Mouse (Mus musculus): ENCODE data around the gene Slc44a5. TPM values are rescaled to one million over a fixed set of nuclear protein-coding genes. Genes with fewer than 3 reads are reported as not detected.
"Not testable (repeated sequence)": the region's sequence is repeated elsewhere in the genome, so short reads cannot be mapped to it uniquely, and the experiment has no call there.

Gene Slc44a5
- polyA plus RNA-seq, 1 experiment: 0.11 TPM

DNA sequence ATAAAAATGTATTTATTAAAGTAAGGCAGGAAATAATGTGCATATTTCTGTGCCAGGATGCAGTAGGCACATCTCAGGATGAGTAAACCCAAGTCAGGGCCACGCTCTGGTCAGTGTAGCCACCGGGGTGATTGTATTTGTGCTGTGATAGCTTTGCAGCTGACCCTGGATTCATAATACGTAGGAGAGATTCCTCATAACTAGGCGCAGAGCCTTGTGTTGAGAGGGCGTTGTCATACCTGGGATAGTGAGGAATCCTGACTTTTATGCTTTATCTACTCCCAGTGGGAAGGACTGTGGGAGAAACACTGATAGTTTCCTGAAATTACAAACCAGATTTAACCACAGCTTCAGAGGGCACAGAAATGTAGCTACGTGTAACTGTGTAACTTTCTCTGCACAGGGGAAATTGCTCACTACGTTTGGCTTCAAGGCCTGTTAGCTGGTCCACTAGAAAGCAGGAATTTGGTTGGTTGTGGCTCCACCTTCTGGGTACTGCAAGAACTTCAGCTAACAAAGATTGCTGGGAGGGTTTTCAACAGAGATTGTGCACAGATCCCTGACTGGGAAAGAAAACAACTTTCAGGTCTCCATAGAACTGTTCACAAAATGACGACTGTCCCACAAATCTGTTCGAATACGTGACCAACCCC is 253.0 kb downstream of the Slc44a5 start:
- Histone ChIP-seq H3K36me3 (ENCODE audit: control insufficient read depth, insufficient read depth, low read length) (no peaks in the 10 kb centered on the region), H3K27ac (ENCODE audit: insufficient read depth, low read length) (no peak overlapping the region), H3K4me3 (ENCODE audit: extremely low read depth, insufficient read depth, insufficient read length) (no peak overlapping the region), H3K4me1 (ENCODE audit: control insufficient read depth, insufficient read depth, insufficient read length) (no peaks in the 10 kb centered on the region), H3K27me3 (ENCODE audit: control insufficient read depth, insufficient read depth, low read length) (no peaks in the 10 kb centered on the region)
- DNase-seq (ENCODE audit: low read depth in 1 of 2, low spot score in 2 of 2): peak in 1 of 2 experiments; percentile 22
- no peak for TF ChIP-seq CTCF (IDR thresholded peaks at IDR 0.05; ENCODE audit: extremely low read depth, insufficient read depth, insufficient read length, insufficient replicate concordance)
- TF ChIP-seq POLR2A (IDR thresholded peaks at IDR 0.05; ENCODE audit: low read depth, low read length): no peak
- 58% methylated on average over 10 of the region's 10 CpGs for WGBS

DNA sequence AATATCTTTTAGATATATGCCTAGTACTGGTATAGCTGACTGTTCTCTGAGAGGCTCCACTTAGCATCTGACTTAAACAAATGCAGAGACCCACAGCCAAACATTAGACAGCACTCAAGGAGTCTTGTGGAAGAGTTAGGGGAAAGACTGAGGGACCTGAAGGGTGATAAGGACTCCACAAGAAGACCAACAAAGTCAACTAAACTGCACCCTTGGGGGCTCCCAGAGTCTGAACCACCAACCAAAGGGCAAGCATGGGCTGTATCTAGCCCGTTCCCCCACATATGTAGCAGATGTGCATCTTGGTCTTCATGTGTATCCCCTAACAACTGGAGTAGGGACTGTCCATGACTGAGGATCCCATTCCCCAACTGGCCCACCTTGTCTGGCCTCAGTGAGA is 271.7 kb downstream of the Slc44a5 start:
- no peak for TF ChIP-seq POLR2A (IDR thresholded peaks at IDR 0.05; ENCODE audit: low read depth, low read length)
- TF ChIP-seq CTCF (IDR thresholded peaks at IDR 0.05; ENCODE audit: extremely low read depth, insufficient read depth, insufficient read length, insufficient replicate concordance): no peak
- 89% methylated on average over 1 of the region's 1 CpGs for WGBS

DNA sequence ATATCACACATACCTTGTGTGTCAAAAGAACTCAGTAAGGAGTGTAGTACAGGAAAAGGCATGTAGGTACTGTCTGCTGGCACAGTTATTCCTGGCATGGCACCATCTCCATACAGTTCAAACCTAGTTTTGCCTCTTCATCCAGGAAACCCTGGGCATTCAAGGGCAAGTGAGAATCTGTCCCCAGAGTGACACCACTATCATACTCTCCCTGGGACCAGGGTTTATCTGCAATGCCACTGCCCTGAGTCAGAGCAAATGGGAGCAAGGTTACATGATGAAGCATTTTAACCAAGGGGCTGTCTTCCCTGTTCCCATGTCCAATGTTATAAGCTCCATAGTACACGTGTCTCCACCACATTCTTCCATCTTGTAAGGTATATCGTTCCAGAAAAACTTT is 278.2 kb downstream of the Slc44a5 start:
- Histone ChIP-seq H3K27me3 (ENCODE audit: control insufficient read depth, insufficient read depth, low read length) (no peaks in the 10 kb centered on the region), H3K36me3 (ENCODE audit: control insufficient read depth, insufficient read depth, low read length) (no peaks in the 10 kb centered on the region), H3K4me3 (ENCODE audit: extremely low read depth, insufficient read depth, insufficient read length) (no peak overlapping the region), H3K4me1 (ENCODE audit: control insufficient read depth, insufficient read depth, insufficient read length) (no peaks in the 10 kb centered on the region), H3K27ac (ENCODE audit: insufficient read depth, low read length) (no peak overlapping the region)
- TF ChIP-seq CTCF (IDR thresholded peaks at IDR 0.05; ENCODE audit: extremely low read depth, insufficient read depth, insufficient read length, insufficient replicate concordance) (no peak), POLR2A (IDR thresholded peaks at IDR 0.05; ENCODE audit: low read depth, low read length) (no peak)
- WGBS: 90% methylated on average over 2 of the region's 2 CpGs
- DNase-seq (ENCODE audit: low read depth in 1 of 2, low spot score in 2 of 2): no peak

More for the DNA sequence above, 271.7 kb downstream of the Slc44a5 start:
- Histone ChIP-seq H3K4me3 (ENCODE audit: extremely low read depth, insufficient read depth, insufficient read length) (no peak overlapping the region), H3K27me3 (ENCODE audit: control insufficient read depth, insufficient read depth, low read length) (no peaks in the 10 kb centered on the region), H3K36me3 (ENCODE audit: control insufficient read depth, insufficient read depth, low read length) (no peaks in the 10 kb centered on the region), H3K27ac (ENCODE audit: insufficient read depth, low read length) (no peak overlapping the region), H3K4me1 (ENCODE audit: control insufficient read depth, insufficient read depth, insufficient read length) (no peaks in the 10 kb centered on the region)
- no peak for DNase-seq (ENCODE audit: low read depth in 1 of 2, low spot score in 2 of 2)

DNA sequence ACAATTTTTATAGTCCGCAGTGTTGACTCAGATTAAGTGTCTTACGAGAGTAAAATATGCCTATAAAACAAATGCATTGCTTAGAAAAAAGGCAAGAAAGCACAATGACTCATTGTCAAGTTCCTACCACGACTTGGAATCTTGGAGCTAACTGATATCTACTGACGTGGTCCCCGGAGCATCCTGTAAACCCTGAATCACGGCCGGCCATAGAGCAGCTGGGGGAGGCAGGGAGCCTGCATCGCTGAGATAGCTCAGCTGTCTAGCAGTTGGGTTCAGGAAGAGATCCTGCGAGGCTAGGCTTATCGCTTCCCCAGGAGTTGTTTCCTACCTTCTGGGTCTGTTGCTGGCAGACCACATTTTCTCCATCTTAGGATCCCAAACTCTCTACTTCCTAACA is 279.0 kb downstream of the Slc44a5 start:
- TF ChIP-seq POLR2A (IDR thresholded peaks at IDR 0.05; ENCODE audit: low read depth, low read length) (no peak), CTCF (IDR thresholded peaks at IDR 0.05; ENCODE audit: extremely low read depth, insufficient read depth, insufficient read length, insufficient replicate concordance) (no peak)

DNA sequence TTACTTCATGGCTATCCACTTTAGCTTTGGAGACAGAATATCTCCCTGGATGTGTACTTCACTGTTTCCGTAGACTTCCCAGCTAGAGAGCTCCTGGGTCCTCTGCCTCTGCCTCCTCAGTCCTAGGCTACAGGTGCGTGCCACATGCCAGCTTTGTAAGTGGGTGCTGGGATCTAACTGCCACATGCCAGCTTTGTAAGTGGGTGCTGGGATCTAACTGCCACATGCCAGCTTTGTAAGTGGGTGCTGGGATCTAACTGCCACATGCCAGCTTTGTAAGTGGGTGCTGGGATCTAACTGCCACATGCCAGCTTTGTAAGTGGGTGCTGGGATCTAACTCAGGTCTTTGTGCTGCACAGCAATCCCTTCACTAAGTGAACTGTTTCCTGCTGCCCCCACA is 281.0 kb downstream of the Slc44a5 start:
- not testable (repeated sequence) for H3K4me3 ChIP-seq (ENCODE audit: extremely low read depth, insufficient read depth, insufficient read length); H3K27me3 ChIP-seq (ENCODE audit: control insufficient read depth, insufficient read depth, low read length); H3K36me3 ChIP-seq (ENCODE audit: control insufficient read depth, insufficient read depth, low read length); DNase-seq (ENCODE audit: low read depth in 1 of 2, low spot score in 2 of 2); H3K27ac ChIP-seq (ENCODE audit: insufficient read depth, low read length); H3K4me1 ChIP-seq (ENCODE audit: control insufficient read depth, insufficient read depth, insufficient read length)
- WGBS: 89% methylated on average over 2 of the region's 2 CpGs

More for the DNA sequence above, 279.0 kb downstream of the Slc44a5 start:
- 60% methylated on average over 10 of the region's 10 CpGs for WGBS
- Histone ChIP-seq H3K4me1 (ENCODE audit: control insufficient read depth, insufficient read depth, insufficient read length) (no peaks in the 10 kb centered on the region), H3K27ac (ENCODE audit: insufficient read depth, low read length) (no peak overlapping the region), H3K4me3 (ENCODE audit: extremely low read depth, insufficient read depth, insufficient read length) (no peak overlapping the region), H3K27me3 (ENCODE audit: control insufficient read depth, insufficient read depth, low read length) (no peaks in the 10 kb centered on the region), H3K36me3 (ENCODE audit: control insufficient read depth, insufficient read depth, low read length) (no peaks in the 10 kb centered on the region)
- no peak for DNase-seq (ENCODE audit: low read depth in 1 of 2, low spot score in 2 of 2)

DNA sequence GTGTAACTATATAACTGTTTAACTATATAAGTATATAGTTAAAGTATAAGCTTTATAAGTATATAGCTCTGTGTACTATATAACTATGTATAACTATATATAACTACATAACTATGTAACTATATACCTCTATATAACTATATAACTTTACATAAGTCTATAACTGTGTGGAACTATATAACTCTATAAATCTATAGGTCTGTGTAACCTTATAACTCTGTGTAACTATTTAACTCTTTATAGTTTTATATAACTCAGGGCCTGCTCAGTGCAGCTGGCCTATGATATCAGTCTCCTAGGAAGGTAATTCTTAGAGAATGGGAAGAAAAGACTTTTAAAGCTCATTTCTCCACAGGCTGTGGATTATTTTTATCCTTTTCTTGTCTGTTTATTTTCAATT is 284.1 kb downstream of the Slc44a5 start:
- no peak for TF ChIP-seq CTCF (IDR thresholded peaks at IDR 0.05; ENCODE audit: extremely low read depth, insufficient read depth, insufficient read length, insufficient replicate concordance)
- TF ChIP-seq POLR2A (IDR thresholded peaks at IDR 0.05; ENCODE audit: low read depth, low read length): no peak
- H3K27ac ChIP-seq (ENCODE audit: insufficient read depth, low read length): no peak overlapping the region
- no peak for DNase-seq (ENCODE audit: low read depth in 1 of 2, low spot score in 2 of 2)
- no peaks in the 10 kb centered on the region for H3K4me1 ChIP-seq (ENCODE audit: control insufficient read depth, insufficient read depth, insufficient read length)
- H3K36me3 ChIP-seq (ENCODE audit: control insufficient read depth, insufficient read depth, low read length): no peaks in the 10 kb centered on the region
- H3K4me3 ChIP-seq (ENCODE audit: extremely low read depth, insufficient read depth, insufficient read length): no peak overlapping the region
- H3K27me3 ChIP-seq (ENCODE audit: control insufficient read depth, insufficient read depth, low read length): no peaks in the 10 kb centered on the region

DNA sequence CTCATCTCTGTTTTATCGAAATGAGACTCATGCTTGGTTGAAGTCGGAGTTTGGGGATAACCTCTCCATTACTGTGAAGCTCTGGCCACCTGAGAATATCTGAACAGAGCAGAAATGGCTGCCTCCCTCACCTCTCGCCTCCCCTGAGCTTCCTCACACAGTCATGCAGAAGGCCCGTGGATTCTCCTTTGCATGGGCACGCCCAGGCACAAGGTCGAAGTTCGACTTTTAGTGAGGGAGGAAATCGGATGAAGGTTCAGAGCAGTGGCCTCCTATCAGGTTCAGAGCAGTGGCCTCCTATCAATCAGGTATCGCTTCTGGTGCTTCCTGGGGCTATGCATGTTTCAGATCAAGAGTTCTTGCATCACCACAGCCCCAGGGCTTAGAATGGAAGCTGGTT is 295.1 kb downstream of the Slc44a5 start:
- Histone ChIP-seq H3K36me3 (ENCODE audit: control insufficient read depth, insufficient read depth, low read length) (no peaks in the 10 kb centered on the region), H3K27me3 (ENCODE audit: control insufficient read depth, insufficient read depth, low read length) (no peaks in the 10 kb centered on the region), H3K4me3 (ENCODE audit: extremely low read depth, insufficient read depth, insufficient read length) (no peak overlapping the region), H3K27ac (ENCODE audit: insufficient read depth, low read length) (no peak overlapping the region), H3K4me1 (ENCODE audit: control insufficient read depth, insufficient read depth, insufficient read length) (no peaks in the 10 kb centered on the region)
- TF ChIP-seq CTCF (IDR thresholded peaks at IDR 0.05; ENCODE audit: extremely low read depth, insufficient read depth, insufficient read length, insufficient replicate concordance): no peak
- DNase-seq (ENCODE audit: low read depth in 1 of 2, low spot score in 2 of 2): no peak
- 70% methylated on average over 9 of the region's 9 CpGs for WGBS

Data from spleen, adult 2 months (tissue).